Mouse (Mus musculus) urinary bladder, postnatal 4 days (tissue): ENCODE results near the gene Cck.
"Not testable (repeated sequence)": the region's sequence is repeated elsewhere in the genome, so short reads cannot be mapped to it uniquely, and the experiment has no call there.

Experiments
- DNase-seq, 2 experiments: peaks; one replicate each; pipeline ENCODE4 v3.0.0; 2021 to 2022; ENCODE audit warnings: low spot score in 2 of 2

The Cck gene

DNA sequence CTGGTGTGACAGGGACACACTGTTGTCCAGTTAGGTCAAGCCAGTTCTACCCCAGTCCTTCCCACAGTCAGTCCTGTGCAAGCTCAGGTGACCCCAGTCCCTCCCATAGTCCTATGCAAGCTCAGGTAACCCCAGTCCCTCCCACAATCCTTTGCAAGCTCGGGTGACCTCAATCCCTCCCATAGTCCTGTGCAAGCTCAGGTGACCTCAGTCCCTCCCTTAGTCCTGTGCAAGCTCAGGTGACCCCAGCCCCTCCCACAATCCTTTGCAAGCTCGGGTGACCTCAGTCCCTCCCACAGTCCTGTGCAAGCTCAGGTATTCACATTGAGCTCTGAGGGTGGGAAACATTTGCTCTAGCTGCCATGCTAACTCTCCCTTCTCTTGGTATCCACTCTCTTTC is 35.5 kb downstream of the Cck start:
- DNase-seq = no peak

DNA sequence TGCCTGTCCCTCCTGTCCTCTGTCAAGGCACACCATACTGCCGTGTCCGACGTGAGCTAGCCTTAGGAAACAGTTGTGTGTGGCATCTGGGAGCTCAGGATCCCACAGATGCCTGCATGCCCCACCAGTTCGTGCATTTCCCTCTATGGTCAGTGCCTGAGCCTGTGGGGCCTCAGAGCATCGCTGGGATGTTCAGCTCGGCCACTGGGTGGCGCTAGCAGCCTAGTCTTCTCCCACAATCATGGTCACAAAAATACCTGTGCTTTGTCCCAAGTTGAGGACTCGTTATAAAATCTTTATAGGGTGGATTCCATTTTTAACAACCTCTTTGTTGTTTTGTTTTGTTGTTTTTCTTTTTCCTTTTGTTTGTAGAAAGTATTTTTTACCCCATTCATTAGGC is 37.0 kb downstream of the Cck start:
- DNase-seq = no peak

DNA sequence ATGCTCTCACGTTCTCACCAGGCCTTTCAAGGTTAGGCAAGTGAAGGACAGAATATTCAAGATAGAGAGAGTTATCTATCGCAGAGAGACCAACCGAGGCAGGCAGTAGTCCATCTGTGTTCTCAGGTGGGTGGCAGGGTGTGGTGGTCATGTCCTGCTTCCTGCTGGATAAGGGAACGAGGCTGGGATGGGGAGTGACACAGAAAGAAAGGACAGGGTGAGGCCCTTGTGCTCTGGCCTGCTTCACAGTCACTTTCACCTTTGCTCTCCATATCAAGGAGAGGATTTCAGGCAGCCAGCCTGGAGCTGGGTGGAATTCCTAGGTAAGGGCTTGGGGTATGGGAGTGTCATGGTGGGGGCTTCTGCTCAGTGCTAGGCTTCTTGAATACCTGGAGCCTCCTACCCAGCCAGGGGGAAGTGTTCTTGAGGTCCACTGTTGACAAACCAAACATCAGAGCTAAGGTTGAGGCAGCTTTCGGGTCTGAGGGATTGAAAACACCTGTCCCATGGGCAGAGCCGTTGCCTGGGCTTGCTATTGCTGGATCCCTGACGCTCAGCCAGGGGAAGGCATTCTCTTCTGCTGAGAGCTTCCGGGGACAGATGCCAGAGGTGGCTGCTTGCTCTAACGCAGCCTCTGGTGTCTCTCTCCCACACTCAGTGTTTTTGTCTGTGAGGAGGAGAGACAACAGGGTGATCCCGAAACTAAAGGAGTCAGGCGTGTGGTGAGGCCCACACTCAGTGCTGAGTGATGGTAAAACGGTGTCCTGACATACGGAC is 38.6 kb downstream of the Cck start:
- DNase-seq = no peak

DNA sequence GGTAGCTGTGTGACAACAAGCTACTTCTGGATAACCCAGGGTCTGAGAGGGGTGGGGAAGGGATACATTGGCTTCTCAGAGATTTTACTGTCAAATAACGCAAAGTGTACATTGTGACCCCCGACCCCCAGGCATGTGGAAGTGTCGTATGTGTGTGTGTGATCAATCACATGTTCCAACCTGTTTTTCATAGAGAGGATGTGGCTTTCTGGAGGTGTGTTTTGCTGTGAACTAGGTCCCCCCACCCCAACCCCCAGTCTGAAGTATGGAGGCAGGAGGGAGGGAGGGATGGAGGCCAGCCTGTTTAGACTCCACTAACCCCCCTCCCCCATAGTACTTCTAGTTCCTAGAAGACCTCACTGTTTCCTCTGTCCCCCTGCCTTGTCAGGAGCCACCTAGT is 40.6 kb downstream of the Cck start:
- no peak for DNase-seq

DNA sequence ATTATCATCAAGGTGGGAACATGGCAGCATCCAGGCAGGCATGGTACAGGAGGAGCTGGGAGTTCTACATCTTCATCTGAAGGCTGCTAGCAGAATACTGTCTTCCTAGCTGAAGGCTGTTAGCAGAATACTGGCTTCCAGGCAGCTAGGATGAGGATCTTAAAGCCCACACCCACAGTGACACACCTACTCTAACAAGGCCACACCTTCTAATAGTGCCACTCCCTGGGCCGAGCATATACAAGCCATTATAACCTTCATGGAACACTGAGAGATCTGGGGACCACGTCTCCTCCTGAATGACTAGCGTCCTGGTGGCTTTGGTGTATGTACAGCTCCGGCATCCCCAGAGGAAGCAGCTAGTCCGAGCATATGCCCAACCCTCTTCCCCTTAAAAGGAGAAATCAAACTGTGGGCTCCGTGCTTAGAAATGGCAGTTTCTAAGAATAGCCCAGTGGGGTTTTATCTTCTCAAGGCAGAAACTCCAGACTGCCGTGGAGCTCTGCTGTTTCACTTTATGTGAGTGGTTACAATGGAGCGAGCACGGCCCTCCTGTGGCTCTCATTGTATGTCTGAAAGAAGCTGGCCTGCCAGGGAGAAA is 43.1 kb downstream of the Cck start:
- DNase-seq = not testable (repeated sequence)

DNA sequence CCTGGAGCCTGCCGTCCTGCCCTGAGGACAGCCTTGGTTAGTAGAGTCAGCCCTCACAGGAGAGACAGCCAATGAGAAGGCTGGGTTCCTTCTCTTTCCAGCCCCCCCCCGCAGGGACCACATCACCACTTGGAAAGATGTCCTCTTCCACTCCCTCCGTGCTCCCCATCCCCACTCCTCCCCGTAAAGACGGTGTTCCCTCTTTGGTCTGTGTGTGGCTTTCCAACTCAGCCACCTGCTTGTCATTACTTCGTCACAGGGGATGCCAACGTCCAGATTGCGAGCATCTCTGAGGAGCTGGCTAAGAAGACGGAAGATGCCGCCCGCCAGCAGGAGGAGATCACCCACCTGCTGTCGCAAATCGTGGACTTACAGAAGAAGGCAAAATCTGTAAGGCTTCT is 49.1 kb downstream of the Cck start:
- DNase-seq = no peak

DNA sequence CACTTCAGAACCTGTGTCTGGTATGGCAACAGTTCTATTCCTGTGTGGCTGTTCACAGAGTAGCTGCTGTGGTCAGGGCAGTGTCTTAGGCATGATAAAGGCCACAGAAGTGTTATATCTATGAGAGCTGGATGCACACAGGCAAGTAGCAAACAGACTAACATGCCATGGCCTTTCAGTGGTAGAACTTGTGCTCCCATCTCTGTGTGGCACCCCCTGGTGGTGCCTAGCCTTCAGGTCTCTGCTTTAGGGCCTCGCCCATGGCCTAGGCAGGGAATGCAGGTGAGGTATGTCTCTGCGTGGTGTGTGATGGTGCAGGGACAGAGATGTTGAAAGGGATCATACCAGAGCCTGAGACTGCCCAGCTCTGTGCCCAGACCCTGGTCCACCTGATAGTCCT is 50.1 kb downstream of the Cck start:
- no peak for DNase-seq

DNA sequence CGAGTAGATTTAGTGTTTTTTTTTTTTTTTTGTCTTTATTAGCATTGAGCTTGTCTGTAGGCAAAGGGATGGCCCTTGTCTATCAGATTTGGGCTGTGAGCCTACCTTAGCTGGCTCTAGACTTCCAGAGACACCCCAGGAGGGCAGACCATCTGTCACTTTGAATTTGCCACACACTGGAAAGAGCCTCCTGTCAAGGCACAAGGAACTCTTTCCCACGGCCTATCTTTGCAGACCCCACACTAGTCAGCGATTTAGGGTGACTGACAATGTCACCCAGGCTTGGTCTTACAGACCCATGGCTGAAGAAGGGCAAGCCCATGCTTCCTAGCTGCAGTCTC is 51.2 kb downstream of the Cck start:
- no peak for DNase-seq

DNA sequence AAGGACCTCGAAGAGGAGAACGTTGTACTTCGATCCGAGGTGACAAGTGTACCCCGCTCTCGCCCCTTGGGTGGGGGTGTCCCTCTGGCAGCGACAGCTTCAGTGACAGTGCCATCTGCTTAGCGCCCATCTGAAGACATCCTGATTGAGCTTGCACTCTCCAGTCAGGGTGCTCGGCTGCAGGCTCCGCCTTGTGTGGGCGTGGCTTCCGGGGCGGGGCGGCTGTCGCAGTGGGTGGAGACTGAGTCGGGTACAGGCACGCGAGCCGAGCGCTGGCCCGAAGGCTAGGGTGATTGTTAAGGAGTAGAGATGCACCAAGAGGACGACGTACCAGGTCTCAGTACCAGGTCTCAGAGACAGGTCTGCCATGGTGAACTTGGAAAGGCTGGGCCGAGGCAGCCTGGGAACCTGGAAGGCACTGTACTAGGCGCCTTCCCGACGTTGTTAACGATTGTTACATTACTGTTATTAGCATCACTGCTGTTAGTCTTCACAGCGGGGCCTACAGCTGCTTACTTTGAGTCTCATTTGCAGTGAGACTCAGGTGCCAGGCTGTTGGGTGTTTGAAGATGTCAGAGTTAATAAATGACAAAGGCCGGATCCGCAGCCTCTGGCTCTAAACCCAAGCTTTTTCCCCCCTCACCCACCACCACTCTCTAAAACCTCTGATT is 51.7 kb downstream of the Cck start:
- DNase-seq = no peak

DNA sequence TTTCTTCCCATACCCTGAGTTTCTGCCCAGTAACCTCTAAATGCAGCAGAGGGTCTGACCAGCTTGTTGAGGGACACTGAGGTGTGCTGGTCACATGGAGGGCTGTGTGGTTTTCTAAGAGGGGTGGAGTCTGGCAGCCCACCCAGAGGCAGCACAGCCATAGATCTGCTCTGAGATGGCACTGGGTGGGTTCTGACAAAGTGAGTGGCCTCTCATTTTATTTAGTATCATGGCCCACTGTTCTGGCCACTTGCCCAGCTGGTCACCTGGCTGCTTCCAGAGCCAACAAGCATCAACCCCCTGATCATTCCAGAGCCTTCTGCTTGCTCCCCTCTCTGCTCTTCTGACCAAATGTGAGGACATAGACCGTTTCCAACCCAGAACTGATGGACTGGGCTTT is 53.3 kb downstream of the Cck start:
- DNase-seq = no peak
